Mouse (Mus musculus) ES-E14 (cell line): ENCODE measurements around the gene Zfp768.

Experiments
- CHD2 ChIP-seq: IDR thresholded peaks from 2 replicates; pipeline ENCODE4 v1.6.1; 2014; ENCODE audit warnings: mild to moderate bottlenecking, low read depth, low read length, inconsistent platforms
- HCFC1 ChIP-seq: IDR thresholded peaks from 2 replicates; pipeline ENCODE4 v1.6.1; 2012; ENCODE audit warnings: low read length, inconsistent platforms, borderline replicate concordance; ENCODE audit not compliant: insufficient read depth
- MAFK ChIP-seq: IDR thresholded peaks from 2 replicates; pipeline ENCODE4 v1.6.1; 2014; ENCODE audit warnings: mild to moderate bottlenecking, low read depth, low read length, inconsistent platforms; ENCODE audit not compliant: insufficient read depth
- ZC3H11A ChIP-seq: IDR thresholded peaks from 2 replicates; pipeline ENCODE4 v1.6.1; 2012; ENCODE audit warnings: low read depth, mild to moderate bottlenecking, inconsistent platforms, low read length, borderline replicate concordance
- ZNF384 ChIP-seq: IDR thresholded peaks from 2 replicates; pipeline ENCODE4 v1.6.1; 2012; ENCODE audit warnings: low read depth, low read length, inconsistent platforms

- no peak for TF ChIP-seq CHD2
- no peak for TF ChIP-seq HCFC1
- TF ChIP-seq MAFK, result no peak
- no peak for TF ChIP-seq ZC3H11A
- TF ChIP-seq ZNF384, result no peak
These were observed 24.3 kb downstream of the Zfp768 start for GRCm38 (mm10) chr7:127321106-127321505.
